Mouse (Mus musculus) kidney, embryonic 15.5 days (tissue): ENCODE measurements around the gene Olfr1242. TPM values are rescaled to one million over a fixed set of nuclear protein-coding genes. Genes with fewer than 3 reads are reported as not detected.

Experiments used
- ATAC-seq: fragments of 200-750 bp; cut with Nextera tagmentation; replicated peaks from 2 replicates; pipeline ENCODE4 v1.8.0; 2017; ENCODE audit warnings: moderate TSS enrichment; ENCODE audit not compliant: low FRiP score
- H3K27ac ChIP-seq: fragments of 300-500 bp; sonication (generic); 2 replicates; pipeline ENCODE4 v1.5.1; 2015; ENCODE audit warnings: mild to moderate bottlenecking, inconsistent platforms
- H3K27me3 ChIP-seq: fragments of 300-500 bp; sonication (generic); 2 replicates; pipeline ENCODE4 v1.6.1; 2015; ENCODE audit warnings: inconsistent platforms
- H3K36me3 ChIP-seq: fragments of 300-500 bp; sonication (generic); 2 replicates; pipeline ENCODE4 v1.6.1; 2015; ENCODE audit warnings: inconsistent platforms
- H3K4me1 ChIP-seq: fragments of 300-500 bp; sonication (generic); 2 replicates; pipeline ENCODE4 v1.6.1; 2015; ENCODE audit warnings: inconsistent platforms
- H3K4me2 ChIP-seq: fragments of 300-500 bp; sonication (generic); 2 replicates; pipeline ENCODE4 v1.6.1; 2015; ENCODE audit warnings: moderate library complexity, mild to moderate bottlenecking, inconsistent platforms
- H3K4me3 ChIP-seq: fragments of 300-500 bp; sonication (generic); replicated peaks from 2 replicates; pipeline ENCODE4 v1.5.1; 2015; ENCODE audit warnings: mild to moderate bottlenecking, inconsistent platforms
- H3K9ac ChIP-seq: fragments of 300-500 bp; sonication (generic); 2 replicates; pipeline ENCODE4 v1.6.1; 2015; ENCODE audit warnings: mild to moderate bottlenecking, inconsistent platforms
- H3K9me3 ChIP-seq: fragments of 300-500 bp; sonication (generic); replicated peaks from 2 replicates; pipeline ENCODE4 v1.6.1; 2016; ENCODE audit warnings: inconsistent platforms
- WGBS: fragments of 180-500 bp; shearing (Covaris S2); methylation state at CpG from one replicate; pipeline ENCODE4 v1.1.7; 2015; ENCODE audit warnings: mixed read lengths; 5-methylcytosine and 5-hydroxymethylcytosine counted together
- polyA plus RNA-seq: library from polyadenylated mRNA; unstranded; fragments of >200 nt; fragmentation: Nextera tagmentation; extraction: Ambion mirVana; gene quantifications from 2 replicates; pipeline ENCODE4 v1.2.1, GENCODE M21; 2015

The Olfr1242 gene
- polyA plus RNA-seq, result not detected in 2 replicates

- WGBS, result 85% methylated on average over 1 of the region's 1 CpGs
These were observed at the start of gene Olfr1242 for GRCm38 (mm10) chr2:89498235-89498634. Gene Olfr1242, minus strand, starts transcription at chr2:89498335.

GRCm38 (mm10) chr2:89544516-89544915 is 46.4 kb upstream of the Olfr1242 start:
- H3K27me3 ChIP-seq, result no peaks in the 10 kb centered on the region
- no peak overlapping the region for H3K27ac ChIP-seq
- H3K4me3 ChIP-seq, result no peak overlapping the region
- 51% methylated on average over 2 of the region's 2 CpGs for WGBS
- H3K36me3 ChIP-seq, result no peaks in the 10 kb centered on the region
- no peaks in the 10 kb centered on the region for H3K4me1 ChIP-seq
- no peak for ATAC-seq
- no peak overlapping the region for H3K4me2 ChIP-seq
- no peak overlapping the region for H3K9ac ChIP-seq
- no peaks in the 10 kb centered on the region for H3K9me3 ChIP-seq

More at GRCm38 (mm10) chr2:89498235-89498634, at the start of gene Olfr1242:
- H3K4me3 ChIP-seq, result no peak within 1 kb of the TSS
- H3K4me1 ChIP-seq, result no peaks in the 10 kb centered on the region
- no peak within 1 kb of the TSS for H3K9ac ChIP-seq
- ATAC-seq, result no peak
- no peak within 1 kb of the TSS for H3K27ac ChIP-seq
- H3K9me3 ChIP-seq, result no peaks in the 10 kb centered on the region
- H3K36me3 ChIP-seq, result no peaks in the 10 kb centered on the region
- H3K4me2 ChIP-seq, result no peak within 1 kb of the TSS
- no peaks in the 10 kb centered on the region for H3K27me3 ChIP-seq

- Histone ChIP-seq H3K4me1 (no peaks in the 10 kb centered on the region), H3K27ac (no peak overlapping the region), H3K27me3 (no peaks in the 10 kb centered on the region), H3K9me3 (no peaks in the 10 kb centered on the region), H3K4me2 (no peak overlapping the region), H3K9ac (no peak overlapping the region), H3K36me3 (no peaks in the 10 kb centered on the region), H3K4me3 (no peak overlapping the region)
- WGBS, result 76% methylated on average over 1 of the region's 1 CpGs
- ATAC-seq, result no peak
These were observed 41.8 kb upstream of the Olfr1242 start for GRCm38 (mm10) chr2:89539923-89540322.

GRCm38 (mm10) chr2:89531387-89531786 is 33.3 kb upstream of the Olfr1242 start, which contains the start of gene Olfr1243:
Gene Olfr1243, minus strand, starts transcription at chr2:89531487.
- Histone ChIP-seq H3K4me1 (no peaks in the 10 kb centered on the region), H3K27me3 (no peaks in the 10 kb centered on the region), H3K9me3 (no peaks in the 10 kb centered on the region), H3K4me2 (no peak within 1 kb of the TSS), H3K9ac (no peak within 1 kb of the TSS), H3K27ac (no peak within 1 kb of the TSS), H3K36me3 (no peaks in the 10 kb centered on the region), H3K4me3 (no peak within 1 kb of the TSS)
- ATAC-seq, result no peak
- WGBS, result 79% methylated on average over 1 of the region's 1 CpGs

GRCm38 (mm10) chr2:89487026-89487425 is 11.1 kb downstream of the Olfr1242 start, which contains the start of gene Olfr1241:
Gene Olfr1241, minus strand, starts transcription at chr2:89487126.
- H3K4me3 ChIP-seq, result no peak within 1 kb of the TSS
- H3K27me3 ChIP-seq, result no peaks in the 10 kb centered on the region
- no peak for ATAC-seq
- no peaks in the 10 kb centered on the region for H3K36me3 ChIP-seq
- H3K9ac ChIP-seq, result no peak within 1 kb of the TSS
- no peaks in the 10 kb centered on the region for H3K4me1 ChIP-seq
- H3K4me2 ChIP-seq, result no peak within 1 kb of the TSS
- no peaks in the 10 kb centered on the region for H3K9me3 ChIP-seq
- no peak within 1 kb of the TSS for H3K27ac ChIP-seq

GRCm38 (mm10) chr2:89442900-89443299 is 55.2 kb downstream of the Olfr1242 start, which contains the start of gene Olfr1240:
Gene Olfr1240, minus strand, starts transcription at chr2:89443000.
- Histone ChIP-seq H3K27ac (no peak within 1 kb of the TSS), H3K4me3 (no peak within 1 kb of the TSS), H3K4me2 (no peak within 1 kb of the TSS), H3K9me3 (no peaks in the 10 kb centered on the region), H3K9ac (no peak within 1 kb of the TSS), H3K4me1 (no peaks in the 10 kb centered on the region), H3K36me3 (no peaks in the 10 kb centered on the region), H3K27me3 (no peaks in the 10 kb centered on the region)
- no peak for ATAC-seq
- WGBS, result 89% methylated on average over 3 of the region's 3 CpGs

Other genes with a start within 250 kb of the Olfr1242 start
- not detected in 2 replicates for gene Olfr1228, start 244.3 kb downstream of the Olfr1242 start, polyA plus RNA-seq
- not detected in 2 replicates for gene Olfr1229, start 210.3 kb downstream of the Olfr1242 start, polyA plus RNA-seq
- not detected in 2 replicates for gene Olfr1230, start 201.1 kb downstream of the Olfr1242 start, polyA plus RNA-seq
- gene Olfr1231, start 191.3 kb downstream of the Olfr1242 start, polyA plus RNA-seq, result not detected in 2 replicates
- gene Olfr1232, start 168.7 kb downstream of the Olfr1242 start, polyA plus RNA-seq, result not detected in 2 replicates
- gene Olfr1233, start 155.9 kb downstream of the Olfr1242 start, polyA plus RNA-seq, result not detected in 2 replicates
- not detected in 2 replicates for gene Olfr1234, start 133.5 kb downstream of the Olfr1242 start, polyA plus RNA-seq
- gene Olfr1238, start 88.7 kb downstream of the Olfr1242 start, polyA plus RNA-seq, result not detected in 2 replicates
- gene Olfr1239, start 77.9 kb downstream of the Olfr1242 start, polyA plus RNA-seq, result not detected in 2 replicates
- not detected in 2 replicates for gene Olfr1240, start 55.3 kb downstream of the Olfr1242 start, polyA plus RNA-seq
- gene Olfr1241, start 11.2 kb downstream of the Olfr1242 start, polyA plus RNA-seq, result not detected in 2 replicates
- gene Olfr1243, start 33.2 kb upstream of the Olfr1242 start, polyA plus RNA-seq, result not detected in 2 replicates
- not detected in 2 replicates for gene Olfr1245, start 80.1 kb upstream of the Olfr1242 start, polyA plus RNA-seq
- not detected in 2 replicates for gene Olfr1246, start 94.8 kb upstream of the Olfr1242 start, polyA plus RNA-seq
- not detected in 2 replicates for gene Olfr1247, start 115.8 kb upstream of the Olfr1242 start, polyA plus RNA-seq
- not detected in 2 replicates for gene Olfr1248, start 119.9 kb upstream of the Olfr1242 start, polyA plus RNA-seq
- gene Olfr1249, start 136.6 kb upstream of the Olfr1242 start, polyA plus RNA-seq, result not detected in 2 replicates
- not detected in 2 replicates for gene Olfr1250, start 163.1 kb upstream of the Olfr1242 start, polyA plus RNA-seq
- gene Olfr1251, start 173.6 kb upstream of the Olfr1242 start, polyA plus RNA-seq, result not detected in 2 replicates
- not detected in 2 replicates for gene Olfr1252, start 226.7 kb upstream of the Olfr1242 start, polyA plus RNA-seq